ENCODE assay signal across 8 mouse cellular contexts in genomic region chr16:87712986-87713693, GRCm38 (mm10). TPM values are rescaled to one million over a fixed set of nuclear protein-coding genes. Genes with fewer than 3 reads are reported as not detected.
A peak's percentile ranks its signal among the peaks of the same experiment; 100 is the strongest.
DNase-seq lines count a peak whose midpoint lies in the region.

No protein-coding gene starts in this region.

- peak overlapping the region; percentile 19; the same call in 1 of the 2 replicates for H3K27ac ChIP-seq in macrophage

- H3K4me3 ChIP-seq in macrophage (ENCODE audit: inconsistent target), result no peak overlapping the region

- DNase-seq in adrenal gland, adult (ENCODE audit: inconsistent age in 2 of 2, low spot score in 1 of 2), result peak; percentile 27 to 77
- no peak for DNase-seq in adrenal gland, postnatal 4 days (ENCODE audit: low spot score in 2 of 2)
- DNase-seq in adrenal gland, postnatal 36 days, result peak; percentile 47 to 53
- DNase-seq in kidney, adult 9 months, result peak; percentile 90
- no peak for DNase-seq in layer of hippocampus, postnatal 10 days (ENCODE audit: low spot score in 2 of 2)
- no peak for DNase-seq in frontal cortex, postnatal 10 days (ENCODE audit: low spot score in 2 of 2)
- no peak for DNase-seq in layer of hippocampus, postnatal 14 days (ENCODE audit: low spot score in 2 of 2)

- WGBS in macrophage (ENCODE audit: missing documents), result 14% methylated on average over 15 of the region's 18 CpGs

- peaks cover 20% of the 10 kb centered on the region for H3K36me3 ChIP-seq in macrophage (ENCODE audit: inconsistent target)

- peaks cover 100% of the 10 kb centered on the region for H3K79me2 ChIP-seq in macrophage (ENCODE audit: inconsistent target)

RNA-seq across cellular contexts. Expression of gene Bach1, which starts 14.4 kb away (rescaled TPM):
- 10 to 100 TPM; 29.4 to 30.9 TPM for total RNA-seq in adrenal gland, postnatal 4 days (2021)
- total RNA-seq in adrenal gland, postnatal 36 days (2021), result 10 to 100 TPM; 18.6 to 31.2 TPM
- total RNA-seq in macrophage (2018; cell fraction: chromatin; rRNA removed), result 100 to 1,000 TPM in 22 of 26 experiments, 10 to 100 TPM in 4; 49.6 to 586 (median 135) TPM
- total RNA-seq in macrophage (2018; cell fraction: cytosol; rRNA removed), result 100 to 1,000 TPM in 6 of 26 experiments, 10 to 100 TPM in 20; 20.7 to 221 (median 85.7) TPM
- total RNA-seq in macrophage (2018; cell fraction: nucleus; rRNA removed), result 100 to 1,000 TPM in 23 of 26 experiments, 10 to 100 TPM in 3; 76.3 to 456 (median 155) TPM
- 36.8 to 60.6 TPM (median 36.9 TPM) in 3 replicates for polyA plus RNA-seq in macrophage (2018)
- 10 to 100 TPM; 18.2 to 19.2 TPM for total RNA-seq in layer of hippocampus, postnatal 10 days (2021)
- 10 to 100 TPM; 14.5 to 15.6 TPM for total RNA-seq in layer of hippocampus, postnatal 14 days (2021)

Comparison
In these comparisons a context has a peak if more than half of its experiments do, and no peak if none do; other contexts are left out.
1. DNase-seq: peak in adrenal gland, adult (2 of 2), adrenal gland, postnatal 36 days (2 of 2) and kidney, adult 9 months (single experiment); none in adrenal gland, postnatal 4 days (0 of 2), layer of hippocampus, postnatal 10 days (0 of 2), frontal cortex, postnatal 10 days (0 of 2) and layer of hippocampus, postnatal 14 days (0 of 2).